8 mouse cellular contexts compared by ENCODE assay signal in genomic region chr2:3423841-3424578, GRCm38 (mm10). TPM values are rescaled to one million over a fixed set of nuclear protein-coding genes. Genes with fewer than 3 reads are reported as not detected.
DNase-seq lines count a peak whose midpoint lies in the region; ATAC-seq lines count a peak whose summit lies in the region.

Gene Dclre1c (plus strand): TSS chr2:3424131.

- no peaks in the 10 kb centered on the region for H3K36me3 ChIP-seq in hindbrain, embryonic 11.5 days (ENCODE audit: control insufficient read depth, insufficient read depth, low read length)

- peak; percentile 99 for ATAC-seq in frontal cortex, adult (ENCODE audit: low TSS enrichment)
- ATAC-seq in hindbrain, embryonic 11.5 days (ENCODE audit: low FRiP score) = peak; percentile 98

- peak within 1 kb of the TSS; percentile 61 for H3K9ac ChIP-seq in hindbrain, embryonic 11.5 days (ENCODE audit: low read depth, low read length)

- no peaks in the 10 kb centered on the region for H3K27me3 ChIP-seq in hindbrain, embryonic 11.5 days (ENCODE audit: control insufficient read depth, insufficient read depth, low read length)

- peak; percentile 87 for DNase-seq in MN1 (ENCODE audit: low spot score)
- peak; percentile 81 for DNase-seq in cerebellum, adult 9-10 months
- peak; percentile 90 for DNase-seq in hindbrain, embryonic 11.5 days (ENCODE audit: low spot score)
- DNase-seq in layer of hippocampus, postnatal 10 days (ENCODE audit: low spot score in 2 of 2) = peak; percentile 81 to 87
- DNase-seq in lung, postnatal 10 days = peak; percentile 95
- DNase-seq in ovary, postnatal 36 days (ENCODE audit: low spot score) = peak; percentile 84
- DNase-seq in thymus, postnatal 25 days = peak; percentile 94

- peak within 1 kb of the TSS; percentile 73 for H3K4me3 ChIP-seq in hindbrain, embryonic 11.5 days (ENCODE audit: low read depth, low read length)

- H3K4me2 ChIP-seq in hindbrain, embryonic 11.5 days (replicated peaks; ENCODE audit: low read depth, low read length) = peak within 1 kb of the TSS; percentile 85

- 1% methylated on average over 29 of the region's 29 CpGs for whole genome bisulfite sequencing in hindbrain, embryonic 11.5 days

- peaks cover 7% of the 10 kb centered on the region; the same call in 1 of the 2 replicates for H3K4me1 ChIP-seq in hindbrain, embryonic 11.5 days (replicated peaks; ENCODE audit: control insufficient read depth, insufficient read depth, low read length)

- H3K9me3 ChIP-seq in hindbrain, embryonic 11.5 days (ENCODE audit: control insufficient read depth, low read length) = no peaks in the 10 kb centered on the region

- no peak within 1 kb of the TSS for H3K27ac ChIP-seq in hindbrain, embryonic 11.5 days (ENCODE audit: low read depth, low read length)

RNA-seq across cellular contexts. Expression of gene Dclre1c, which starts in this region (rescaled TPM):
- 8.6 and 11.0 TPM in 2 replicates for polyA plus RNA-seq in hindbrain, embryonic 11.5 days (2014; fragmentation: Nextera tagmentation; extraction: Ambion mirVana)
- total RNA-seq in layer of hippocampus, postnatal 10 days (2021) = 10 to 100 TPM; 10.6 to 13.5 TPM
